Mouse (Mus musculus): ENCODE data around the gene Arhgap29. TPM values are rescaled to one million over a fixed set of nuclear protein-coding genes. Genes with fewer than 3 reads are reported as not detected.

Arhgap29 gene
- total and polyA plus RNA-seq, 2 experiments from 2014 or later: 12.6 to 34.6 TPM

- H3K4me3 ChIP-seq (ENCODE audit: low read depth, low read length): no peak overlapping the region
- no peak overlapping the region for H3K4me2 ChIP-seq (ENCODE audit: low read depth, low read length, poor library complexity, severe bottlenecking)
- no peak for TF ChIP-seq CTCF (IDR thresholded peaks at IDR 0.05)
- H3K27ac ChIP-seq (ENCODE audit: low read depth, low read length): no peak overlapping the region
- no peaks in the 10 kb centered on the region for H3K9me3 ChIP-seq (ENCODE audit: low read length)
- H3K9ac ChIP-seq (replicated peaks; ENCODE audit: low read length, poor library complexity, severe bottlenecking): no peak overlapping the region
- DNase-seq (ENCODE audit: low spot score) (no peak), ATAC-seq (ENCODE audit: low FRiP score) (no peak)
- H3K36me3 ChIP-seq (ENCODE audit: insufficient read depth, low read length): no peaks in the 10 kb centered on the region
- WGBS: 90% methylated on average over 13 of the region's 13 CpGs
- H3K4me1 ChIP-seq (ENCODE audit: insufficient read depth, low read length): no peaks in the 10 kb centered on the region
- no peaks in the 10 kb centered on the region for H3K27me3 ChIP-seq (ENCODE audit: insufficient read depth, low read length)
These were observed 112.4 kb downstream of the Arhgap29 start for GRCm38 (mm10) chr3:122064556-122065410.

Other genes starting within 250 kb of the Arhgap29 start
- gene F3, start 229.0 kb upstream of the Arhgap29 start, total RNA-seq (2014; rRNA removed): 12.6 and 15.6 TPM in 2 replicates
- gene F3, start 229.0 kb upstream of the Arhgap29 start, polyA plus RNA-seq (2015; fragmentation: Nextera tagmentation; extraction: Ambion mirVana): 16.5 and 16.7 TPM in 2 replicates
- gene Abcd3, start 137.2 kb upstream of the Arhgap29 start, total RNA-seq (2014; rRNA removed): 51.1 and 66.4 TPM in 2 replicates
- 76.1 and 77.5 TPM in 2 replicates for gene Abcd3, start 137.2 kb upstream of the Arhgap29 start, polyA plus RNA-seq (2015; fragmentation: Nextera tagmentation; extraction: Ambion mirVana)
- gene Abca4, start 91.9 kb downstream of the Arhgap29 start, total RNA-seq (2014; rRNA removed): 2.9 and 7.7 TPM in 2 replicates
- gene Abca4, start 91.9 kb downstream of the Arhgap29 start, polyA plus RNA-seq (2015; fragmentation: Nextera tagmentation; extraction: Ambion mirVana): 0.94 TPM in 2 replicates